Mouse (Mus musculus) layer of hippocampus, adult 6 months (tissue): Measurements from ENCODE around the gene Slc19a3. TPM values are rescaled to one million over a fixed set of nuclear protein-coding genes. Genes with fewer than 3 reads are reported as not detected.

ENCODE experiments used
- long read RNA-seq, 2 experiments: library from polyadenylated mRNA; unstranded; transcript quantifications; one replicate each; pipeline ENCODE4 v2.0.0; 2019 to 2020
- polyA plus RNA-seq: library from polyadenylated mRNA; unstranded; fragments of <200 nt; fragmentation: Nextera tagmentation; gene quantifications from 2 replicates; pipeline ENCODE4 v1.2.3, GENCODE M21; 2021

Slc19a3 gene
- 0.83 and 1.0 TPM in 2 replicates for polyA plus RNA-seq
- long read RNA-seq, experiment 1, partial matches to known transcripts: 0 of 4 reads
- long read RNA-seq, experiment 1, other reads (novel, unspliced or antisense): 0 of 4 reads
- long read RNA-seq, experiment 2, transcript Slc19a3-201 (7 exons, 2,974 nt): major isoform, 10 of 16 reads
- long read RNA-seq, experiment 2, partial matches to known transcripts: 1 of 16 reads
- long read RNA-seq, experiment 2, other reads (novel, unspliced or antisense): 3 of 16 reads

GRCm38 (mm10) chr1:83038109-83038672 is at the start of gene Slc19a3:
Gene Slc19a3, minus strand, starts transcription at chr1:83038448.

DNA sequence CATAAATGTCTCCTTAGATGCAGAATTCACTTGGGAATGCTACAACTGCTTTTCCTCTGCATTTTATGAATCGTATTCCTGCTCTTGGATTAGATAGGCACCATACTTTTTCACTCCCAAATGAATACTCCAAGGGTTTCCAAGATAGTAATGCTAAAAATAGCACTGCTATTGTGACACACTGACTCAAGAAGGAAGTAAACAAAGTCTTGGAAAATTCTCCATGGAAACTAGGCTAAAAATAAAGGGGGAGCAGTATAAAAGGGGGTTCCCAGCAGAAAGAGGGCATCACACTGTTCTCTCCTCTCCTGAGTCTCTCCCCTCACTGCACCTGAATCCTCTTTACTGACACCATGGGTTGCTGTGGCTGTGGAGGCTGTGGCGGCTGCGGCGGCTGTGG is 22.4 kb upstream of the Slc19a3 start, which contains the start of gene Krtap28-13:
Gene Krtap28-13 (plus strand): TSS at position 288 of the 400 bp plus-strand sequence.

DNA sequence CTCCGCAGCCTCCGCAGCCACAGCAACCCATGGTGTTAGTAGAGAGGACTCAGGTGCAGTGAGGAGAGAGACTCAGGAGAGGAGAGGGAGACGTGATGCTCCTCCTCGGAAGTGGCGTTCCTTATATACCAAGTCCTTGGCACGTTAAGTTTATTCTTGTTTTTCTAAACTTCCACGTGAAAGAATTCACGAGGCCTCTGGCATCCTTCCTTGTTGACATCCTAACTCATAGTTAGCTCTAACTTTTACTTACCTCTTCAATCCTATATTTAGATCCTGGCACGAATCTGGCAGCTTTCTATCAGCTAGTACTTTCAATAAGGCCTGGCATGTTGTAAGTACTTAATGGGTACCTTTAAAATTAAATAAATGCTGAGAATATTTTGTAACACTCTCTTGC is 21.0 kb upstream of the Slc19a3 start, which contains the start of gene A030005K14Rik:
Gene A030005K14Rik (minus strand): TSS at position 101 of the 400 bp plus-strand sequence.

DNA sequence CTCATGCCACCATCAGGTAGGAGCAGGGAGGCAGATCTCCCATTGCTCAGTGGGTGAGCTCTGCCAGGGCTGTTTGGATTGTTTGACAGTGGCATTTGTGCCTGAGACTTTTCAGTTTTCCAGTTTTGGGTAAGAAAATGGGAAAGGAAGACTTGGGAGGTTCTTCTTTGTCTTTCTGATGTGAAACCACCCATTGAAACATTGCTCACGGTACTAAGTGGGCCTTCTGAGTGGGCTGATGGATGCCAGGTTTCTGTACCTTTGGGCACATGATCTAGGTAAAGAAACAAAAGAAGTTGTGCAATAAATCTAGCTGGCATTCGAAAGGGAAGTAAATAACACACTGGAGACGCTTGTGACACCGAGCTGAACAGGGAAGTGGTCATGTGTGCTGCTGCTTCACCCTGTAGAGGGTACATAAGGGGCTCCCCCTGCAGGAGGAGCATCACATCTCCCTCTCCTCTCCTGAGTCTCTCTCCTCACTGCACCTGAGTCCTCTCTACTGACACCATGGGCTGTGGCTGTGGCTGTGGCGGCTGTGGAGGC is 6.7 kb upstream of the Slc19a3 start, which contains the start of gene Gm47969:
Gene Gm47969 (plus strand): TSS at position 51 of the 546 bp plus-strand sequence.

DNA sequence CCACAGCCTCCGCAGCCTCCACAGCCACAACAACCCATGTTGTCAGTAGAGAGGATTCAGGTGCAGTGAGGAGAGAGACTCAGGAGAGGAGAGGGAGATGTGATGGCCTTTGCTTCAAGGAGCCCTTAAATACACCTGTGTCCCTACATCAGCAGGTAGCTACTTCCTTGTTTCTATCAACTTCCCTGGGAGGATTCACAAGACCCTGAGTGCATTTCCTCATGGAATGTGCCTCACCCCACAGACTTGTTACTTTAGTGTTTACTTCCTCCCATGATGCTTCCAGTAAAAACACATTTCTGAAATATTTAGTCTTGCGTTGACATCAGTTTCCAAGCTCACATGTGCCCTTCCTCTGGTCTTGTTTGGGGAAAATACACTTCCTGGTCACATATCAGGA is 4.1 kb upstream of the Slc19a3 start, which contains the start of gene Krtap28-10:
Gene Krtap28-10 (minus strand): TSS at position 101 of the 400 bp plus-strand sequence.

DNA sequence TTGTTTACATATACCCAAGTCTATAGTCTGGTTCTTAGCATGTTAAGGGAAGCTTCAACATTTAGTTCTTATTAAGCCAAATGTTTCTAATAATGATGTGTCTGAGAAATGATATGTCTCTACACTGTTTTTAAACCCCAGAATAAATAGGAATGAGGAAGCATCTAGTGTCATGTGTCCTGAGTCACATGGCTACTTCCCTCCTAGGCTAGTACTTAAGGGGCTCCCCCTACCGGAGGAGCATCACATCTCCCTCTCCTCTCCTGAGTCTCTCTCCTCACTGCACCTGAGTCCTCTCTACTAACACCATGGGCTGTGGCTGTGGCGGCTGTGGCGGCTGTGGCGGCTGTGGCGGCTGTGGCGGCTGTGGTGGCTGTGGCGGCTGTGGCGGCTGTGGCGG is 37.9 kb downstream of the Slc19a3 start, which contains the start of gene Gm47959:
Gene Gm47959 (plus strand): TSS at position 243 of the 400 bp plus-strand sequence.

Other genes with a start within 250 kb of the Slc19a3 start
- 4.2 and 5.3 TPM in 2 replicates for gene Agfg1, start 199.0 kb downstream of the Slc19a3 start, polyA plus RNA-seq
- gene A030005L19Rik, start 125.1 kb downstream of the Slc19a3 start, polyA plus RNA-seq: not detected in 2 replicates
- not detected in 2 replicates for gene A030014E15Rik, start 113.5 kb downstream of the Slc19a3 start, polyA plus RNA-seq
- not detected in 2 replicates for gene Gm6217, start 107.0 kb downstream of the Slc19a3 start, polyA plus RNA-seq
- not detected in 2 replicates for gene A030003K21Rik, start 95.1 kb downstream of the Slc19a3 start, polyA plus RNA-seq
- gene Gm7544, start 82.4 kb downstream of the Slc19a3 start, polyA plus RNA-seq: not detected in 2 replicates
- gene Gm47955, start 78.2 kb downstream of the Slc19a3 start, polyA plus RNA-seq: not detected in 2 replicates
- gene Gm47959, start 37.9 kb downstream of the Slc19a3 start, polyA plus RNA-seq: not detected in 2 replicates
- not detected in 2 replicates for gene Krtap28-10, start 4.0 kb upstream of the Slc19a3 start, polyA plus RNA-seq
- gene Gm47969, start 6.5 kb upstream of the Slc19a3 start, polyA plus RNA-seq: not detected in 2 replicates
- gene A030005K14Rik, start 20.9 kb upstream of the Slc19a3 start, polyA plus RNA-seq: not detected in 2 replicates
- gene Krtap28-13, start 22.5 kb upstream of the Slc19a3 start, polyA plus RNA-seq: not detected in 2 replicates
- gene Ccl20, start 78.3 kb upstream of the Slc19a3 start, polyA plus RNA-seq: not detected in 2 replicates
- gene Daw1, start 121.3 kb upstream of the Slc19a3 start, polyA plus RNA-seq: 0.54 and 0.93 TPM in 2 replicates